ENCODE assay signal across 21 mouse cellular contexts in the genomic region with DNA sequence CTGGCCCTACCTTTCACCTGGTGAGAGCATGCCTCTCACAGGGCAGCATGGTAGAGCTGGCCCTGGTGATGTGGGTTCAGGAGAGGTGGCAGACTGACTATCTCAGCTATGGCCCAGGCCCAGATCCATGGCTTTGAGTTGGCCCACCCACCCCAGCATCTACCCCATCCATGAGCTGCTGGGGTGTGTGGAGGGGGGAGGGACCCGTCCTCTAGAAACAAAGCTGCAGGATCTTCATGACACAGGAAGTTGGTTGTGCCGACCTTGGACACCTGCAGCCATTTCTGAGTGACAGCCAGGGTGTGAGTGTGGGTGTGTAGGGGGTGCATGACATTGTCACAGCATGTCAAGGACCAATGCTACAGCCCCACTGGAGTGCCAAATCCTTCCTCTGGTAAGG.
DNase-seq lines count a peak whose midpoint lies in the region; ATAC-seq lines count a peak whose summit lies in the region.
"Had no signal": no experiment of that assay in that cellular context is flagged by ENCODE, and none has a peak within 500 bp of the region (broad histone marks: within the 10 kb centered on the region; RNA-seq: fewer than 3 reads in every experiment).

No protein-coding gene starts in this region.

- H3K27ac ChIP-seq in heart, embryonic 10.5 days = no peak overlapping the region
- no peak overlapping the region for H3K27ac ChIP-seq in midbrain, embryonic 11.5 days (ENCODE audit: low read depth, low read length)
- no peak overlapping the region for H3K27ac ChIP-seq in midbrain, embryonic 15.5 days
- H3K27ac ChIP-seq: forebrain, embryonic 15.5 days; hindbrain, embryonic 13.5 days had no signal

- H3K4me1 ChIP-seq in heart, embryonic 10.5 days = peaks cover 29% of the 10 kb centered on the region
- peaks cover 16% of the 10 kb centered on the region for H3K4me1 ChIP-seq in midbrain, embryonic 11.5 days (ENCODE audit: control insufficient read depth, insufficient read depth, low read length)
- peaks cover 30% of the 10 kb centered on the region for H3K4me1 ChIP-seq in midbrain, embryonic 15.5 days
- H3K4me1 ChIP-seq: forebrain, embryonic 15.5 days had no signal

- H3K36me3 ChIP-seq in heart, embryonic 10.5 days = no peaks in the 10 kb centered on the region
- H3K36me3 ChIP-seq in midbrain, embryonic 11.5 days (ENCODE audit: control insufficient read depth, insufficient read depth, low read length) = no peaks in the 10 kb centered on the region
- H3K36me3 ChIP-seq in midbrain, embryonic 15.5 days (replicated peaks) = no peaks in the 10 kb centered on the region
- H3K36me3 ChIP-seq: forebrain, embryonic 15.5 days; G1E; hindbrain, embryonic 13.5 days had no signal

- H3K27me3 ChIP-seq in heart, embryonic 10.5 days (ENCODE audit: insufficient read depth, poor library complexity, severe bottlenecking) = no peaks in the 10 kb centered on the region
- no peaks in the 10 kb centered on the region; the same call in 1 of the 2 replicates for H3K27me3 ChIP-seq in midbrain, embryonic 11.5 days (ENCODE audit: control insufficient read depth, insufficient read depth, low read length)
- H3K27me3 ChIP-seq in midbrain, embryonic 15.5 days (replicated peaks) = no peaks in the 10 kb centered on the region
- H3K27me3 ChIP-seq: forebrain, embryonic 15.5 days; Patski had no signal

- ATAC-seq in midbrain, embryonic 11.5 days (ENCODE audit: low FRiP score) = 0 out of 2 replicates have a peak, but pooled peaks have one; percentile 14
- no peak for ATAC-seq in midbrain, embryonic 15.5 days (replicated peaks)
- ATAC-seq: hindbrain, embryonic 16.5 days; Patski had no signal

- 61% methylated on average over 2 of the region's 2 CpGs for WGBS in heart, embryonic 10.5 days
- 84% methylated on average over 2 of the region's 2 CpGs for WGBS in midbrain, embryonic 11.5 days
- 83% methylated on average over 2 of the region's 2 CpGs for WGBS in midbrain, embryonic 15.5 days

- no peak overlapping the region for H3K9ac ChIP-seq in midbrain, embryonic 11.5 days (ENCODE audit: low read length)
- no peak overlapping the region for H3K9ac ChIP-seq in midbrain, embryonic 15.5 days
- H3K9ac ChIP-seq: forebrain, embryonic 15.5 days; hindbrain, embryonic 13.5 days had no signal

- no peaks in the 10 kb centered on the region for H3K9me3 ChIP-seq in heart, embryonic 10.5 days
- H3K9me3 ChIP-seq in midbrain, embryonic 11.5 days (ENCODE audit: control insufficient read depth, low read length) = no peaks in the 10 kb centered on the region
- no peaks in the 10 kb centered on the region for H3K9me3 ChIP-seq in midbrain, embryonic 15.5 days
- H3K9me3 ChIP-seq: forebrain, embryonic 15.5 days; G1E; hindbrain, embryonic 13.5 days had no signal

- DNase-seq in heart, embryonic 10.5 days (ENCODE audit: low spot score) = peak; percentile 63
- no peak for DNase-seq in heart, adult 9 months (ENCODE audit: low spot score in 2 of 2)
- no peak for DNase-seq in midbrain, embryonic 11.5 days (ENCODE audit: low spot score, missing footprints)
- DNase-seq in thymus, postnatal 25 days = peak; percentile 11
- no peak for DNase-seq in thymus, postnatal 0 days (ENCODE audit: low spot score)
- no peak for DNase-seq in spleen, postnatal 4 days (ENCODE audit: low spot score in 2 of 2)
- DNase-seq: adrenal gland, postnatal 10 days; adrenal gland, postnatal 36 days; B cell, adult 2 months; cerebellum, adult 18-20 months; cerebellum, adult 9-10 months; cerebellum, postnatal 14 days; gastrocnemius, postnatal 25 days; heart, adult 18-20 months had no signal

- H3K4me2 ChIP-seq in midbrain, embryonic 11.5 days = no peak overlapping the region
- H3K4me2 ChIP-seq in midbrain, embryonic 15.5 days = no peak overlapping the region
- H3K4me2 ChIP-seq: forebrain, embryonic 15.5 days; heart, embryonic 11.5 days; hindbrain, embryonic 13.5 days had no signal

- H3K4me3 ChIP-seq in heart, embryonic 10.5 days = no peak overlapping the region
- no peak overlapping the region for H3K4me3 ChIP-seq in midbrain, embryonic 11.5 days (ENCODE audit: low read depth, low read length)
- no peak overlapping the region for H3K4me3 ChIP-seq in midbrain, embryonic 15.5 days
- H3K4me3 ChIP-seq: forebrain, embryonic 15.5 days; hindbrain, embryonic 13.5 days had no signal

Comparison
In these comparisons a context has a peak if more than half of its experiments do, and no peak if none do; other contexts are left out.
1. DNase-seq: peak in heart, embryonic 10.5 days (single experiment) and thymus, postnatal 25 days (single experiment); none in heart, adult 9 months (0 of 2), midbrain, embryonic 11.5 days (single experiment), thymus, postnatal 0 days (single experiment) and spleen, postnatal 4 days (0 of 2).